Mouse (Mus musculus) stomach, postnatal 0 days (tissue): ENCODE results near the gene Hepacam.

Experiments
- CTCF ChIP-seq: IDR thresholded peaks from 2 replicates; pipeline ENCODE4 v1.5.1; 2016; ENCODE audit warnings: antibody characterized with exemption, low read depth, mild to moderate bottlenecking, moderate library complexity
- EP300 ChIP-seq: optimal IDR thresholded peaks from 2 replicates; pipeline ENCODE3; 2016; ENCODE audit warnings: antibody characterized with exemption

DNA sequence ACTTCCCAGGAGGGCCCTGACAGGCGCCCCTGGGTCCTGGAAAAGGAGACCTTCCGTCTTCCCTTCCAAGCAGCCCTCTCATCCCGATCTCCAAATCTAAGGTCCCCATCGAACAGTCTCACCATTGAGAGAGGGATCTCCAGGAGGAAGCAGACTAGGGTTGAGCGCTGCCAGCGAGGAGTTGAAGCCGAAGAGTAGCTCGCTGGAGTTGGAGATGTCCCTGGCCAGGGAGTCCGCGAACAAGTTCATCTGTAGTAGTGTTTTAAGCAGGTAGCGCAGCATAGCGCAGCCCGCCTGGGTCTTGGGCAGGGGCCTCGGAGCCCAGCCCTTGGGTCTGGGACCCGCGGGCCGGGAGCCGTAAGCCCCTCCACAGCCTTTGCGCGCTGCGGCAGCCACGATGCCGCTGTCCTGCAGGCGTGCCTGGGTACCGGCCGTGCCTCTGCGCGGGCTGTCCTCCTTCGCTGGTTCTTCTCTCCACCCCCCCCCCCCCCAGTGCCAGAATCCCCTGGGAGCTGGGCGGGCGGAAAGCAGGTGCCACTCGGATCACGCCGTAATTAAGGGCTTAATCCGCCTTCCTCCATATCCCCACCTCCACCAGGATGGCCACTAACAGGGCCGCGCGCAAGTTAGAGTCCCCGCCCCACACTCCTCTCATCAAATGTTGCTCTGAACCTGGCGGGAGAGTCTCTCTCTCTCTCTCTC, 65.7 kb downstream of the Hepacam start, which contains the start of gene Robo3:
- TF ChIP-seq CTCF = no peak
- TF ChIP-seq EP300 = no peak
